Mouse (Mus musculus): ENCODE measurements around the gene Odf2l. TPM values are rescaled to one million over a fixed set of nuclear protein-coding genes. Genes with fewer than 3 reads are reported as not detected.

Gene Odf2l
- polyA plus RNA-seq, 1 experiment from 2014 or later = 26.8 TPM

DNA sequence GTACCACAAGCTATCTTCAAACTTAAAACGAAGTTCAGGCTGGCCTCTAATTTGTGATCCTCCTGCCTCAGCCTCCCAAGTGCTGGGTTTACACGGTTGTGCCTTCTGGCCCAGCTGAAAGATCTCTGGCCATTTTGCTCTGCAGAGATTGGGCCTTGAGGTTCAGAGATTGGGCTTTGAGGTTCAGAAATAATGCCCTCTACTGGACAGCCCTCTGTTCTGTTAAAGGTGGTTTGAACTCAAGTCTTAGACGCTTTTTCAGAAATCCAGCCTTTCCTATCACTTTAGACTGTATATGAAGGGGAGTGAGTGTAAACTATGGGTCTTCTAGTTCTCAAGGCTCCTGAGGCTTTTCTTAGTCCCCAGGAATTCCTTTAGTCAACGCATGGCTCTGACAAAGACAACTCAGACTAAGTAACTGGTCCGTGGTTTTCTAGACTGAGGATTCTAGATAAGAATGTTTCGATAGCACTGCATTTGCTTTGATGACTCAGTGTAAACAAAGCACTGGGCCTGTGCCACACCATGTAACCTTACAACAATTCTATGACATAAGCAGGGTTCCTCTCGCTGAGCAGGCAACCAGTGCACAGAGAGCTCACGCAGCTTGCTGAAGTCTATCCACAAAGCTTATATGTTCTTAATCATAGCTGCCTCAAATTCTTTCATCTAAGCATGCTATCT, 77.0 kb downstream of the Odf2l start:
- DNase-seq (ENCODE audit: low spot score) = no peak
- Histone ChIP-seq H3K27ac (replicated peaks; ENCODE audit: low read depth, low read length) (no peak overlapping the region), H3K27me3 (ENCODE audit: control insufficient read depth, insufficient read depth, low read length) (no peaks in the 10 kb centered on the region), H3K4me3 (ENCODE audit: low read depth, low read length) (no peak overlapping the region), H3K9ac (replicated peaks; ENCODE audit: low read length) (no peak overlapping the region), H3K4me1 (ENCODE audit: control insufficient read depth, insufficient read depth, low read length) (no peaks in the 10 kb centered on the region), H3K36me3 (replicated peaks; ENCODE audit: control insufficient read depth, insufficient read depth, low read depth, low read length) (no peaks in the 10 kb centered on the region), H3K9me3 (replicated peaks; ENCODE audit: control insufficient read depth, low read length) (no peaks in the 10 kb centered on the region), H3K4me2 (ENCODE audit: low read depth, low read length) (no peak overlapping the region)
- WGBS = 82% methylated on average over 8 of the region's 8 CpGs
- no peak for ATAC-seq (replicated peaks; ENCODE audit: insufficient number of reproducible peaks, low FRiP score, low TSS enrichment, low read depth)

DNA sequence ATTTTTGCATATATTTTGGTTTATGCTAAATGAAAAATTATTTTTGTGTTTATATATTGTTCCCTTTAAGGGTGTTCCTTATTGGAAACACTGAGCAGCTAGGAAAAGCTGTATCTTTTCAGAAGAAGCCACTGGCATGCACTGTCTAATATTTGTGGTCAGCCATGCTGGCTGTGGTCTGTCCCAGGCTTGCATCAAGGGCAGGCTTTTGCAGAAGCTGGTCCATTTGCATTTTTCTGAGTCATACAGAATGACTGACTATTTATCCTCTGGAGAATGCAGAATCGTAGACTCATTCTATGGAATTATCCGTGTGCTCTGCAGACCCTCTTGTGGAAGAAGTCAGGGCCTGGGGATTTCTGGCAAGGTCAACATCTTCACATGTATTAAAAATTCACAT, 79.7 kb downstream of the Odf2l start:
- H3K4me3 ChIP-seq (ENCODE audit: low read depth, low read length) = no peak overlapping the region
- H3K4me1 ChIP-seq (ENCODE audit: control insufficient read depth, insufficient read depth, low read length) = no peaks in the 10 kb centered on the region
- no peaks in the 10 kb centered on the region for H3K9me3 ChIP-seq (replicated peaks; ENCODE audit: control insufficient read depth, low read length)
- 83% methylated on average over 2 of the region's 2 CpGs for WGBS
- no peak overlapping the region for H3K9ac ChIP-seq (replicated peaks; ENCODE audit: low read length)
- DNase-seq (ENCODE audit: low spot score) (no peak), ATAC-seq (replicated peaks; ENCODE audit: insufficient number of reproducible peaks, low FRiP score, low TSS enrichment, low read depth) (no peak)
- no peak overlapping the region for H3K27ac ChIP-seq (replicated peaks; ENCODE audit: low read depth, low read length)
- H3K36me3 ChIP-seq (replicated peaks; ENCODE audit: control insufficient read depth, insufficient read depth, low read depth, low read length) = no peaks in the 10 kb centered on the region
- H3K27me3 ChIP-seq (ENCODE audit: control insufficient read depth, insufficient read depth, low read length) = no peaks in the 10 kb centered on the region
- no peak overlapping the region for H3K4me2 ChIP-seq (ENCODE audit: low read depth, low read length)

Other genes with a start within 250 kb of the Odf2l start
- gene Clca4b, start 186.1 kb upstream of the Odf2l start, polyA plus RNA-seq (2014; fragmentation: Nextera tagmentation; extraction: Ambion mirVana) = not detected in 2 replicates
- not detected in 2 replicates for gene Clca4a, start 143.5 kb upstream of the Odf2l start, polyA plus RNA-seq (2014; fragmentation: Nextera tagmentation; extraction: Ambion mirVana)
- gene Clca1, start 85.8 kb upstream of the Odf2l start, polyA plus RNA-seq (2014; fragmentation: Nextera tagmentation; extraction: Ambion mirVana) = not detected in 2 replicates
- 0.31 and 0.43 TPM in 2 replicates for gene Clca2, start 19.1 kb upstream of the Odf2l start, polyA plus RNA-seq (2014; fragmentation: Nextera tagmentation; extraction: Ambion mirVana)
- 1.9 and 2.1 TPM in 2 replicates for gene Col24a1, start 173.9 kb downstream of the Odf2l start, polyA plus RNA-seq (2014; fragmentation: Nextera tagmentation; extraction: Ambion mirVana)

All from embryonic facial prominence, embryonic 11.5 days (tissue).